Mouse (Mus musculus): ENCODE results near the gene Hist1h1b. TPM values are rescaled to one million over a fixed set of nuclear protein-coding genes. Genes with fewer than 3 reads are reported as not detected.
A peak's percentile ranks its signal among the peaks of the same experiment; 100 is the strongest.
"Not testable (repeated sequence)": the region's sequence is repeated elsewhere in the genome, so short reads cannot be mapped to it uniquely, and the experiment has no call there.

Hist1h1b gene
- 8.6 and 9.8 TPM in 2 replicates for polyA plus RNA-seq (2015; fragmentation: Nextera tagmentation; extraction: Ambion mirVana)

GRCm38 (mm10) chr13:21779767-21780731 is at the start of gene Hist1h1b:
Hist1h1b (minus strand) TSS chr13:21780625.
- no peaks in the 10 kb centered on the region for H3K9me3 ChIP-seq (replicated peaks; ENCODE audit: control insufficient read depth, low read length)
- H3K4me1 ChIP-seq (ENCODE audit: control insufficient read depth, insufficient read depth, low read length) = peaks cover 24% of the 10 kb centered on the region
- under 1% methylated on average over 44 of the region's 44 CpGs for WGBS
- peak; percentile 29; the same call in 1 of the 2 replicates for ATAC-seq (replicated peaks; ENCODE audit: extremely low read depth, insufficient read depth, low FRiP score)
- no peaks in the 10 kb centered on the region for H3K36me3 ChIP-seq (ENCODE audit: control insufficient read depth, insufficient read depth)
- peak within 1 kb of the TSS; percentile 83 for H3K27ac ChIP-seq (ENCODE audit: low read length)
- H3K4me2 ChIP-seq (ENCODE audit: low read depth, low read length) = peak within 1 kb of the TSS; percentile 98
- no peaks in the 10 kb centered on the region for H3K27me3 ChIP-seq (ENCODE audit: control insufficient read depth, insufficient read depth, low read length)
- peak within 1 kb of the TSS; percentile 85 for H3K9ac ChIP-seq (ENCODE audit: low read length)
- H3K4me3 ChIP-seq (ENCODE audit: low read length) = peak within 1 kb of the TSS; percentile 70

GRCm38 (mm10) chr13:21828511-21828910 is 48.1 kb upstream of the Hist1h1b start:
- H3K4me1 ChIP-seq (ENCODE audit: control insufficient read depth, insufficient read depth, low read length) = no peaks in the 10 kb centered on the region
- ATAC-seq (replicated peaks; ENCODE audit: extremely low read depth, insufficient read depth, low FRiP score) = no peak
- 76% methylated on average over 3 of the region's 3 CpGs for WGBS
- no peak overlapping the region for H3K4me2 ChIP-seq (ENCODE audit: low read depth, low read length)
- no peaks in the 10 kb centered on the region for H3K9me3 ChIP-seq (replicated peaks; ENCODE audit: control insufficient read depth, low read length)
- no peaks in the 10 kb centered on the region for H3K36me3 ChIP-seq (ENCODE audit: control insufficient read depth, insufficient read depth)
- no peak overlapping the region for H3K27ac ChIP-seq (ENCODE audit: low read length)
- H3K4me3 ChIP-seq (ENCODE audit: low read length) = no peak overlapping the region
- H3K9ac ChIP-seq (ENCODE audit: low read length) = no peak overlapping the region
- H3K27me3 ChIP-seq (ENCODE audit: control insufficient read depth, insufficient read depth, low read length) = no peaks in the 10 kb centered on the region

- not testable (repeated sequence) for H3K27me3 ChIP-seq (ENCODE audit: control insufficient read depth, insufficient read depth, low read length); H3K4me3 ChIP-seq (ENCODE audit: low read length); H3K9me3 ChIP-seq (replicated peaks; ENCODE audit: control insufficient read depth, low read length); ATAC-seq (replicated peaks; ENCODE audit: extremely low read depth, insufficient read depth, low FRiP score); H3K27ac ChIP-seq (ENCODE audit: low read length); H3K36me3 ChIP-seq (ENCODE audit: control insufficient read depth, insufficient read depth); H3K4me2 ChIP-seq (ENCODE audit: low read depth, low read length); H3K4me1 ChIP-seq (ENCODE audit: control insufficient read depth, insufficient read depth, low read length); H3K9ac ChIP-seq (ENCODE audit: low read length)
- WGBS = 83% methylated on average over 6 of the region's 16 CpGs
These were observed 39.9 kb upstream of the Hist1h1b start for GRCm38 (mm10) chr13:21820082-21820890.

- H3K27ac ChIP-seq (ENCODE audit: low read length); H3K4me1 ChIP-seq (ENCODE audit: control insufficient read depth, insufficient read depth, low read length); H3K9me3 ChIP-seq (replicated peaks; ENCODE audit: control insufficient read depth, low read length); H3K36me3 ChIP-seq (ENCODE audit: control insufficient read depth, insufficient read depth); H3K27me3 ChIP-seq (ENCODE audit: control insufficient read depth, insufficient read depth, low read length); H3K9ac ChIP-seq (ENCODE audit: low read length): not testable (repeated sequence)
- Histone ChIP-seq H3K4me3 (ENCODE audit: low read length) (0 out of 2 replicates have a peak overlapping the region, but pooled peaks have one; percentile 14), H3K4me2 (ENCODE audit: low read depth, low read length) (peak overlapping the region; percentile 45; the same call in 1 of the 2 replicates)
- ATAC-seq (replicated peaks; ENCODE audit: extremely low read depth, insufficient read depth, low FRiP score) = peak; percentile 41
- WGBS = 2% methylated on average over 13 of the region's 14 CpGs
These were observed 31.7 kb upstream of the Hist1h1b start for GRCm38 (mm10) chr13:21812092-21812491.

DNA sequence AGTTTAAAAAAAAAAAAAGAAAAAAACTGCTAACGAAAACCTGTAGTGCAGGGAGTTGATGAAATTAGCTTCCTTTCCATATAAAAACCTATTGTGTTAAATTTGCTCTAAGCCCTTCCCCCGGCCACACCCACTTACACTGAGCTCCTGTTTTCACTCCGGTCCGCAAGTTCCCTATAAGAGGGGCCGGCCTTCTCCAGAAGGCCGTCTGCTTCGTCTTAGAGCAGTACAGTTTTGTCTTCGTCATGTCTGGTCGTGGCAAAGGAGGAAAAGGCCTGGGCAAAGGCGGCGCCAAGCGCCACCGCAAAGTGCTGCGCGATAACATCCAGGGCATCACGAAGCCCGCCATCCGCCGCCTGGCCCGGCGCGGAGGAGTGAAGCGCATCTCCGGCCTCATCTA is 31.1 kb upstream of the Hist1h1b start, which contains the start of gene Hist1h4m:
TSS of gene Hist1h4m (plus strand) at position 208 of the 400 bp plus-strand sequence.
- not testable (repeated sequence) for H3K9ac ChIP-seq (ENCODE audit: low read length); H3K9me3 ChIP-seq (replicated peaks; ENCODE audit: control insufficient read depth, low read length); H3K36me3 ChIP-seq (ENCODE audit: control insufficient read depth, insufficient read depth); H3K27me3 ChIP-seq (ENCODE audit: control insufficient read depth, insufficient read depth, low read length); H3K4me1 ChIP-seq (ENCODE audit: control insufficient read depth, insufficient read depth, low read length); H3K27ac ChIP-seq (ENCODE audit: low read length)
- Histone ChIP-seq H3K4me2 (ENCODE audit: low read depth, low read length) (peak within 1 kb of the TSS; percentile 45; the same call in 1 of the 2 replicates), H3K4me3 (ENCODE audit: low read length) (0 out of 2 replicates have a peak within 1 kb of the TSS, but pooled peaks have one; percentile 14)
- ATAC-seq (replicated peaks; ENCODE audit: extremely low read depth, insufficient read depth, low FRiP score) = peak; percentile 55
- WGBS = no CpG with 5 or more reads among the region's 24 CpGs

DNA sequence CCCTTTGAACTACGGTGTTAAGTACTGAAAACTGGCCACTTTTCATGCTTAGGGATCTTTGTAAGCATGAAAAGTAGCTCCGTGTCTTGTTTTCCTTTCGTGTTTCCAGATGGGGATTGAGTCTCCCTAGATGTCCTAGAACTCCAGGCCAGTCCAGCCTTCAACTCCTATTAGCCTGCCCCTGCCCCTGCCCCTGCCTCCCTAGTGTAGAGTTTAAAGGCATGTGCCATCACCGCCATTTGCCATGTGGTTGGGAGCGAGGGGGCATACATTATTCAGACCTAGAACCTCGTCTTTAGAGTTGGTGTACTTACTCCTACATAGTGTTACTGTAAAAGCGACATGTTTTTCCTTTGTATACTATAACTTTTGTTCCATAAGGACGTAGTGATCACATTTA is 30.6 kb upstream of the Hist1h1b start:
- not testable (repeated sequence) for ATAC-seq (replicated peaks; ENCODE audit: extremely low read depth, insufficient read depth, low FRiP score); H3K4me3 ChIP-seq (ENCODE audit: low read length); H3K4me1 ChIP-seq (ENCODE audit: control insufficient read depth, insufficient read depth, low read length); H3K36me3 ChIP-seq (ENCODE audit: control insufficient read depth, insufficient read depth); H3K4me2 ChIP-seq (ENCODE audit: low read depth, low read length); H3K27me3 ChIP-seq (ENCODE audit: control insufficient read depth, insufficient read depth, low read length); H3K9ac ChIP-seq (ENCODE audit: low read length); H3K27ac ChIP-seq (ENCODE audit: low read length); H3K9me3 ChIP-seq (replicated peaks; ENCODE audit: control insufficient read depth, low read length)
- WGBS = no CpG with 5 or more reads among the region's 8 CpGs

DNA sequence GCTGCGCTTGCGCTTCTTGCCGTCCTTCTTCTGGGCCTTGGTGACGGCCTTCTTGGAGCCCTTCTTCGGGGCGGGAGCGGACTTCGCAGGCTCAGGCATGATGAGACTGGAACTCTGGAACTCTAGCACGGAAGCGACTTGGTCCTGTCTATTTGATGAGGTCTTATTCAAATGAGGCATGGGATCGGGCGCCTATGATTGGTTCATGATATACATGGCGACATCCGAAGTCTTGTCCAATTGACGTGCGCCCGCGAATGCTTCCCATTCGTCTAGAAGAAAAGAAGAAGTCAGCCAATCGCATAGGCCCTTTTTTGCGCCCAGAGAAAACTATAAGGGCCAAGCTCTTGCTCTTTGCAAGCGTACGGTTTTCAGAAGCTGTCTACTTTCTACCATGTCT is 29.6 kb upstream of the Hist1h1b start, which contains the start of the genes Hist1h2bq and Hist1h2ao:
TSS of gene Hist1h2bq (minus strand) at position 125 of the 400 bp plus-strand sequence.
TSS of gene Hist1h2ao (plus strand) at position 393 of the 400 bp plus-strand sequence.
- WGBS = no CpG with 5 or more reads among the region's 23 CpGs

DNA sequence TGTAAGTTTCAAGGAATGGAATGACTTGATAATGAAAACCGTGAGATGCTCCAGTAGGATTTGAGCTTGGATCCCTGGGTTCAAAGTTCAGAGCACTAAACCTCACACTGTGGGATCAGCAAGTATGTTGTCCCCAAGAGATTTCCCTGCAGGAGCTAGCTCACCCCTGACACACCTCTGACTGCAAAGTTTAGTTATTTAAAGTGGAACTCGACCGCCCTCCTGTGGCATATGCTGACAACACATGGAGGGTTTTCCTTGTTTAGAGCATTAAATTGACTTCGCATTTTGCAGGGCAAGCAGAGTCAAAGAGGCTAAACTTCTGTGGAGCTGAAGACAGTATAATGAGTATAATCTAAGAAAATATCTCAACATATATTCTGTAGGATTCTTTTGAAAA is 22.6 kb upstream of the Hist1h1b start:
- ATAC-seq (replicated peaks; ENCODE audit: extremely low read depth, insufficient read depth, low FRiP score); H3K27ac ChIP-seq (ENCODE audit: low read length); H3K36me3 ChIP-seq (ENCODE audit: control insufficient read depth, insufficient read depth); H3K27me3 ChIP-seq (ENCODE audit: control insufficient read depth, insufficient read depth, low read length); H3K4me3 ChIP-seq (ENCODE audit: low read length); H3K4me1 ChIP-seq (ENCODE audit: control insufficient read depth, insufficient read depth, low read length); H3K9me3 ChIP-seq (replicated peaks; ENCODE audit: control insufficient read depth, low read length); H3K4me2 ChIP-seq (ENCODE audit: low read depth, low read length); H3K9ac ChIP-seq (ENCODE audit: low read length): not testable (repeated sequence)
- no CpG with 5 or more reads among the region's 4 CpGs for WGBS

More for the DNA sequence above, 29.6 kb upstream of the Hist1h1b start, which contains the start of the genes Hist1h2bq and Hist1h2ao:
- H3K27me3 ChIP-seq (ENCODE audit: control insufficient read depth, insufficient read depth, low read length); H3K36me3 ChIP-seq (ENCODE audit: control insufficient read depth, insufficient read depth); H3K4me2 ChIP-seq (ENCODE audit: low read depth, low read length); H3K9me3 ChIP-seq (replicated peaks; ENCODE audit: control insufficient read depth, low read length); H3K4me3 ChIP-seq (ENCODE audit: low read length); H3K4me1 ChIP-seq (ENCODE audit: control insufficient read depth, insufficient read depth, low read length); H3K27ac ChIP-seq (ENCODE audit: low read length); H3K9ac ChIP-seq (ENCODE audit: low read length): not testable (repeated sequence)
- peak; percentile 94 for ATAC-seq (replicated peaks; ENCODE audit: extremely low read depth, insufficient read depth, low FRiP score)
